Mouse (Mus musculus) left cerebral cortex, adult 2 months (tissue): ENCODE results near the gene Tff1. TPM values are rescaled to one million over a fixed set of nuclear protein-coding genes. Genes with fewer than 3 reads are reported as not detected.

Experiments
- DNase-seq, 2 experiments: peaks; one replicate each; pipeline ENCODE4 v3.0.0; 2021 to 2022; ENCODE audit warnings: low spot score in 2 of 2, mixed read lengths in 1 of 2; ENCODE audit errors: extremely low spot score in 1 of 2
- H3K27ac ChIP-seq: fragments of 200-600 bp; 2 replicates; pipeline ENCODE4 v1.8.1; 2022
- H3K4me3 ChIP-seq: fragments of 200-600 bp; 2 replicates; pipeline ENCODE4 v1.8.1; 2022
- CTCF ChIP-seq: fragments of 200-600 bp; IDR thresholded peaks from 2 replicates; pipeline ENCODE4 v1.8.1; 2022; ENCODE audit warnings: antibody characterized with exemption, mild to moderate bottlenecking, moderate library complexity
- intact Hi-C: fragments of 180-260 bp; cut with DNase I; formaldehyde crosslinking; loops from one replicate; pipeline ENCODE4 v1.15.1; 2025
- total RNA-seq, 2 experiments: library from RNA; stranded (reverse); gene quantifications; 2 replicates each; pipeline ENCODE4 v1.2.3; 2021

Tff1 gene
- total RNA-seq, 2 experiments from 2014 or later, result not detected

DNA sequence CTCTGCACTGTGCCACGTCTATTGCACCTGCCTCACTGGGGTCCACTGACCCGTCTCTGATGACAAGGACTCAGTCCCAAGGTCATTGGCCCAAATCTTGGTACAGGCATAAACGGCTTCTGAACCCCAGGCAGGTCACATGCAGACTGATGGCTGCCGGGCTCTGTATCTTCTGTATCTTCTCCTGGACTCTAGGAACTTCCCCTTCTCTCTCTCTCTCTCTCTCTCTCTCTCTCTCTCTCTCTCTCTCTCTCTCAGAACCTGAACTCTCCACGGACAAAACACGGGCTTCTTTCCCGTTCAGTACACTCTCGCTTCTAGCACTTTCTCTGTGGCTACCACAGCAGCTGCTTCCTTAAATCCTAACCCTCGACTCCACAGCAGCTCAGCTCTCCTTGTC lies 19.1 kb downstream of the Tff1 start:
- Histone ChIP-seq H3K4me3 (no peak overlapping the region), H3K27ac (no peak overlapping the region)
- DNase-seq, result no peak
- TF ChIP-seq CTCF, result no peak
- intact Hi-C loops, result no loop called here

DNA sequence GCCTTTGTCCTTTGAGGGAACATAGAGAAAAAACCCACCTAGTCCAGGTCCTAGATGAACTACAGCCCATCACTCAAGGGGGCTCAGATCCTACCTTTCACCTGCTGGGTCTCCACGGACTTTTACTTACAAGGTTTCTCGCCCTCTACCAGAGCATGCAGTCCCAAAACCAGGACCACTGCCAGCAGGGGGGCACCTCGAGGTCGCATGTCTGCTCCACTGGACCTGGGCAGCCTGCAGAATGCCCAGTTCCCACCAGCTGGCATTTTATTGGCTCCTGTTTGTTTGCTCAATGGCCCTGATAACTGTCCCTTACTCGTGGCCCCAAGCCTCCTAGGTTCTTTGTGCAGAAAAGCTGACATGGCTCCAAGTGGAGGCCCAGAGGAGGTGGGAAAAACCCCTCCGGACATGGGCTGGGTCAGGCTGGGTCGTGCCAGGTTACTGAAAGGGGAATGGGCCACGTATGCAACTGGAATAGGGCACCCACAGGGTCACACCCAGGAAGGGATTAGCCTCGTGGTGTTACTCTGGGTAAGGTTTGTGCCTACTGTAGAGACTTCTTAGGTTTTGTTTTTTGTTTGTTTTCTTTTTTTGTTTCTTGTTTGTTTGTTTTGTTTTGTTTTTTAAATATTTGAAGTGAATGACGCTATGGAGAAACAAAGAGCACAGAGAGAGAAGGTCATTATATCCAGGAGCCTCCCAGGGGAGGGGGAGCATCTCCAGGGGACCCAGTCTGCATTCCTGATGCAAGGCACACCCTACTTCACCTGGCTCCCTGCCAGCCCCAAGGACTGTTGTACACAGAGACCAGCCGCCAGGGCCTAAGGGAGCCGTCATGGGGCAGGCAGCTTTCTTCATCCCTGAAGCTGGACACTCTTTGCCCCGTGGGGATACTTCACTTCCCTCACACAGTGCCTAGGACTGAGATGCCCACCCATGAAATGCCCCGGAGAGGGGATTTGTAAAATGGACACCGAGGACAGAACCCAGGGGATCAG lies 20.7 kb downstream of the Tff1 start, which contains the start of gene Tff2:
TSS of gene Tff2 (minus strand) at position 243 of the 998 bp plus-strand sequence.
- intact Hi-C loops, result no loop called here
- H3K4me3 ChIP-seq, result no peak within 1 kb of the TSS
- no peak for DNase-seq
- no peak for TF ChIP-seq CTCF
- no peak within 1 kb of the TSS for H3K27ac ChIP-seq

DNA sequence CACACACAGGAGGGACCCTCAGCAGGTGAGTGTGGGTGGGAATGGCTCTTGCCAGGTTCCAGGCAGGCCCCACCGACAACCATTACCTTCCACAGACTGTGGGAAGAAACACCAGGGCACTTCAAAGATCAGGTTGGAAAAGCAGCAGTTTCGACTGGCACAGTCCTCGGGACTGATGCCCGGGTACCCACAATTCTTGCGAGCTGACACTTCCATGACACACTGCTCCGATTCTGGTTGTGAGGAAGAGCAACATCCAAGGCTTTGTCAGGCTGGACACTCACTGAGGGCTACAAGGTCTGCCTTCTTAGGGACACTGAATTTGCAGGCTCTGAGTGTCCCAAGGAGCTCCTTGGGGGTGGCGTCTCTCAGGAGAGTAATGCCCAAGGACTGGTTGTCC lies 23.0 kb downstream of the Tff1 start:
- DNase-seq, result no peak
- Histone ChIP-seq H3K4me3 (no peak overlapping the region), H3K27ac (no peak overlapping the region)
- TF ChIP-seq CTCF, result no peak
- intact Hi-C loops, result no loop called here

DNA sequence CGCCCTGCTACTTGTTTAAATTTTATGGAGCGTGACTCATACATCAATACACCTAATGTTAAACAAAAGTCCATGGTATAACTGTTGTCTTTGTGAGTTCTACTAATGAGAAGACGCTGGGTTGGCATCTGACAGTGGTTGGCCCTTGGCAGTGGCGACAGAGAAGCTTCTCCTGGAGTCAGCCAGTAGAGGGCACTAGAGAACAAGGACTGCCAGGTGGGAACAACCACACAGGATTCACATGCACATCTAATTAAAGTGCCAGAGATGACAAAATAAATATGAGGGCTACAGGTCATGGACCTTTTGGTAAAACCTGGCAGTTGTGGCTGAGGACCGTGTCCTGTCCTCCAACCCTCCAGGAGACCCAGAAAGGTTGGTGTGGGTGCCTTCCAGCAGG lies 26.7 kb downstream of the Tff1 start:
- H3K27ac ChIP-seq, result no peak overlapping the region
- no peak overlapping the region for H3K4me3 ChIP-seq
- intact Hi-C loops, result loop anchor here (1.0 to 5.0 kb wide), 4 partner anchors 49 to 354 kb away; no protein-coding TSS in a partner anchor
- TF ChIP-seq CTCF, result peak; percentile 82
- peak; percentile 48 to 66 for DNase-seq

DNA sequence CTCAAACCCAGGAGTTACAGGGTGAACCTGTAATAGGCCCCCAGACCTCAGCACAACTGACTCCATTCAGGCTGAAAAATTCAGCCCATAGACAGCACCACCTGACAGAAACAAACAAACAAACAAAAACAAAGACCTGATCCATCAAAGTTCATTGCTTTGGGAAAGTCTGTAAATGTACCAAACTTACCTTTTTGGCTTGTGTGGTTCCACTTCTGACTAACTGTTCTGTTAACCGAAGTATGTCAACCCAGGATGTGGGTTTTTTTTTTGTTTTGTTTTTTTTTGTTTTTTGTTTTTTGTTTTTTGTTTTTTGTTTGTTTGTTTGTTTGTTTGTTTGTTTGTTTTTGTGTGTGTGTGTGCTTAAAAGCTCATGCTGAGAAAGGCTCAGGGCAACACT lies 28.3 kb downstream of the Tff1 start:
- DNase-seq, result no peak
- intact Hi-C loops, result loop anchor here (5.0 kb wide), 2 partner anchors 165 to 355 kb away; no protein-coding TSS in a partner anchor

DNA sequence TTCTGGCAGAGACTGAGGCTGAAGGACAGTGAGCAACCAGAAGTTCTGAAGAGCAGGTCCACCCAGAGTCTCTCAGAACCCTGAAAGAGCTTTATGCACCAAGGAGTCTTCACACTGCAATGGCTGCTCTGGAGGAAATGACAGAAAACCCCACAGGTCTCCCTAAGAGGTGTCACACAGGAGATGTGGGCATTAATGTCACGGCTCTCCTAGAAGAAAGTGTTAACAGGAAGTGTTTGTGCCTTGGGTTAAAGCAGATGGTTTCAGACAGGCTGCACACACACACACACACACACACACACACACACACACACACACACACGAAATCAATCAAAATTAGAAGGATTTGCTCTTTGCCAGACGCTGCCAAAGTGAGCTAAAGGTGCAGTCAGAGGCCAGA lies 28.8 kb downstream of the Tff1 start:
- Histone ChIP-seq H3K4me3 (no peak overlapping the region), H3K27ac (no peak overlapping the region)
- intact Hi-C loops, result loop anchor here (5.0 kb wide), 2 partner anchors 166 to 356 kb away; no protein-coding TSS in a partner anchor
- no peak for TF ChIP-seq CTCF
- DNase-seq, result no peak

More for the DNA sequence above, 28.3 kb downstream of the Tff1 start:
- TF ChIP-seq CTCF, result no peak
- Histone ChIP-seq H3K27ac (no peak overlapping the region), H3K4me3 (no peak overlapping the region)

DNA sequence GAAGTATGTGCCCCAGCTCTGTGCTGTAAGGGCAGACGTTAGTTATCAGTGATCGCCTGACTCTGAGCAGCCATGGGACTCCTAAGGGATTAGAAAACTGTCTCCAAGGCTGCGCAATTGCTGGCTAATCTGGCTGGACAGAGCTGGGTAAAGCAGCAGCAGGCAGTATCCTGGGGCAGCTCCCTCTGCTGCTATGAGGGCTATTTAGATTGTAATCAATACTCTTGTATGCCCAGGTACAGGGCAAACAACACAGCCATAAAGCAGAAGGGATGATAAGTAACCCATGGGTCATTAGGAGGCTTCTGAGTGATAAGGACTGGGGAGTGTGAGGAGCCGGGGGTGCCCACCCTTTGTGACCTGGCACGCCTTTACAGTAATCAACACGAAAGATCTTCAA lies 30.2 kb downstream of the Tff1 start:
- DNase-seq, result no peak
- TF ChIP-seq CTCF, result no peak
- no peak overlapping the region for H3K27ac ChIP-seq
- intact Hi-C loops, result loop anchor here (5.0 kb wide), 3 partner anchors 142 to 357 kb away; partner anchors contain the start of gene Rsph1
- H3K4me3 ChIP-seq, result no peak overlapping the region

DNA sequence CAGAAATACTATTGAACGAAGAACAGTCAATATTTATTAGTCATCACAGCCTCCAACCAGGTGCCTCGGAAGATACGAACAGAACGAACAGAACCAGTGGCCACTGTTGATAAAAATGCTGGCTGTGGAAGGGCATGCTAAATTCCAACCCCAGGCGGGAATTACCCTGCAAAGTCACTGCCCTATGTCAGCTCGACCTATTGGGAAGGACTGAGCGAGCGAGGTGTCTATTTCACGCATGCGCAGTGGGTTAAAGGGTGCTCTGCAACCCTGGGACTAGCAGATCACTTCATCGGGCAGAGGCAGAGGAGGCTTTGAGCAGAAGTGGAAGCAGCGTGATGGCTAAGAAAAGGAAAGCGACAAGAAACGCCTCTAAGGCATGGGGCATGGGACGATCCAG lies 31.3 kb downstream of the Tff1 start:
- H3K27ac ChIP-seq, result no peak overlapping the region
- DNase-seq, result no peak
- no peak for TF ChIP-seq CTCF
- H3K4me3 ChIP-seq, result no peak overlapping the region
- intact Hi-C loops, result loop anchor here (5.0 kb wide), 1 partner anchor 144 kb away; the partner anchor contains the start of gene Rsph1

DNA sequence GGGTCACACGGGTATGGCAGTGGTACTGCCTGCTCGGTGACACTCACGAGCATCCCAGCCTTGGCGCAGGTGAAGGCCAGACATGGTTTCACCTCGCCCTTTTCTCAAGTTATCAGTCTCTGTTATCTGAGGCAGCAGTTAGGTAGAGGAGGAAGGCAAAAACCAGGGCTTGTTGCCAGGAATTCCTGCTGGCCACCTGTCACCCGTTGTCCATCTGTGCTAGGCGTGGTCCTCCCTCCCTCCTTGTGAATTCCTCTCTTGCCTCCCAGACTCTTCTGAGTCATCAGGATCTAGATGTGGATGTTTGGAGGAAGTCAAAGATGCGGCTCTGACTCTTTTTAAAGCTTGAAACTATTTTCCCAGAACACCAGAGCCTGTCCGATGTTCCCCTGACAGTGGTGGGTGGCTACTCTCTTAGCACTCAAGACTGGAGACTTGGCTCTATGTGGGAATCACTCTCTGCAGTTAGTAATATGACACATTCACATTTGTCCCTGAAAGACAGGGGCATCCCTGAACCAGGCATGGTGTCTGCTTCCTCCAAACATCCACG lies 33.7 kb downstream of the Tff1 start:
- Histone ChIP-seq H3K27ac (no peak overlapping the region), H3K4me3 (no peak overlapping the region)
- DNase-seq, result peak in 1 of 2 experiments; percentile 61
- no peak for TF ChIP-seq CTCF
- intact Hi-C loops, result loop anchor here (5.0 kb wide), 1 partner anchor 146 kb away; the partner anchor contains the start of gene Rsph1

DNA sequence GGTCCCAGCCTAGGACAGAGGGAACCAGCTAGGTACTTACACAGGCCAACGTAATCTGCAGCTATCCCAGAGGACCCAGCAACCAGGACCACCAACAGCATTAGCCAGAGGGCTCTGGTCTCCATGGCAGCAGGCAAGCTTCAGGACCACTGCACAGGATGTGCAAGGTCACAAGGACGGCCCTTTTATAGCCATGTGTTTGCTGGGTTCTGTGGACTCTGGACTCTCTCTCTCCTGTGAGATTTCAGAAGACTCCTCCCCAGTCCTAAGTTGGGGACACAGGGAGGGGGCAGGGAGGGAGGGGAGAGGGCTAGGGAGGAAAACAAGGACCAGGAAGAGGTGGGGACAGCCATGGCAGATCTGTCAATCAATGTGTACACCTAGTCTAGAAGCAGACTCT lies 35.6 kb downstream of the Tff1 start, which contains the start of gene Tff3:
TSS of gene Tff3 (minus strand) at position 195 of the 400 bp plus-strand sequence.
- Histone ChIP-seq H3K4me3 (no peak within 1 kb of the TSS), H3K27ac (no peak within 1 kb of the TSS)
- no peak for DNase-seq
- intact Hi-C loops, result no loop called here
- TF ChIP-seq CTCF, result no peak

DNA sequence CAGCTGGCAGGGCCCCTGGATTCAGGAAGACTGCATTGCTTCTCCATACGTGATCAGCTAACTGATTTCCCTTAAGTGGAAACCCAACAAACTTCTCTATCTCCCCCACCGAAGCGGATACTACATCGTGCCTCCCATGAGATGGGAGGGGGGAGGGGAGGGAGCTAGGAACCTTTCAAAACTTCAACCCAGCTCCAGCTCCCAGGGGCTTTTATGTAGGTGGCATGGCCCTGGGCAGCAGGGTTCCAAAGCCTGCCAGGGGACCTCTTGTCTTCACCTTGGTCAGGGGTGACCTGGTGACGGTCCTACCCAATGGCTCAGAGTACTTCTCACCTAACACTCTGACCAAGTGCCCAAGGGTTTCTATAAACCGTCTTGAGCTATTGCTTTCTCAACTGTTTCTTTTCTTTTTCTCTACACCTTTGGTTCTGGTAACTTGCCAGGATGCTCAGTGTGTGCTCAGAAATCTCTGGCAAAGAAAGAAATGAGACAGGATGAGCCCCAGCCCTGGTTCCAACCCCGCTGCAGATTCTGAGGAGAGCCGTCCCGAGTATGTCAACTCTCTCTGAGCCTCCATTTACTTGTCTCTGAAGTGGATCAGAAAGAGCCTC lies 36.3 kb downstream of the Tff1 start:
- no peak for TF ChIP-seq CTCF
- H3K4me3 ChIP-seq, result no peak overlapping the region
- intact Hi-C loops, result no loop called here
- no peak overlapping the region for H3K27ac ChIP-seq
- DNase-seq, result no peak
